Mouse (Mus musculus): Measurements from ENCODE around the gene Smg6.

- TF ChIP-seq POLR2A (IDR thresholded peaks at IDR 0.05; ENCODE audit: low read depth, low read length) (no peak), CTCF (IDR thresholded peaks at IDR 0.05; ENCODE audit: extremely low read depth, insufficient read length, insufficient replicate concordance, low read depth, low read length) (no peak)
Observed at GRCm38 (mm10) chr11:75166193-75166842, 240.7 kb downstream of the Smg6 start.
